Mouse (Mus musculus) C2C12 (cell line): Measurements from ENCODE around the gene Slc25a51. TPM values are rescaled to one million over a fixed set of nuclear protein-coding genes. Genes with fewer than 3 reads are reported as not detected.

Experiments
- H3K27me3 ChIP-seq: one replicate; pipeline ENCODE4 v1.6.1; 2011; ENCODE audit not compliant: control insufficient read depth, insufficient read depth, insufficient read length
- H3K36me3 ChIP-seq: one replicate; pipeline ENCODE4 v1.6.1; 2011; ENCODE audit not compliant: control insufficient read depth, insufficient read depth
- H3K4me3 ChIP-seq: one replicate; pipeline ENCODE4 v1.5.1; 2011; ENCODE audit warnings: mild to moderate bottlenecking, control low read depth; ENCODE audit not compliant: poor library complexity, insufficient read depth, severe bottlenecking
- H3K79me2 ChIP-seq: one replicate; pipeline ENCODE4 v1.6.1; 2011; ENCODE audit not compliant: control insufficient read depth, insufficient read depth
- H3K79me3 ChIP-seq: one replicate; pipeline ENCODE4 v1.6.1; 2011; ENCODE audit warnings: low read depth, control low read depth
- H3ac ChIP-seq: one replicate; pipeline ENCODE3; 2011; ENCODE audit warnings: low read depth; ENCODE audit not compliant: control insufficient read depth, insufficient read length
- CEBPB ChIP-seq: IDR thresholded peaks from one replicate; pipeline ENCODE4 v1.6.1; 2011; ENCODE audit warnings: low read depth, mild to moderate bottlenecking, control low read depth, moderate library complexity
- CTCF ChIP-seq: IDR thresholded peaks from one replicate; pipeline ENCODE4 v1.5.1; 2011; ENCODE audit not compliant: control insufficient read depth, insufficient read depth, insufficient read length
- FOSL1 ChIP-seq: IDR thresholded peaks from one replicate; pipeline ENCODE4 v1.8.0; 2011; ENCODE audit warnings: mild to moderate bottlenecking, low read length; ENCODE audit not compliant: poor library complexity, insufficient read depth, severe bottlenecking
- MAX ChIP-seq: IDR thresholded peaks from one replicate; pipeline ENCODE4 v1.6.1; 2011; ENCODE audit warnings: mild to moderate bottlenecking, control low read depth
- MYOD1 ChIP-seq: IDR thresholded peaks from one replicate; pipeline ENCODE4 v1.6.1; 2011; ENCODE audit warnings: low read depth; ENCODE audit not compliant: control insufficient read depth, insufficient read length
- MYOG ChIP-seq: IDR thresholded peaks from one replicate; pipeline ENCODE4 v1.6.1; 2011; ENCODE audit not compliant: control insufficient read depth, insufficient read length; ENCODE audit errors: extremely low read depth
- USF1 ChIP-seq: IDR thresholded peaks from one replicate; pipeline ENCODE4 v1.6.1; 2011; ENCODE audit warnings: low read depth, mild to moderate bottlenecking, control low read depth, moderate library complexity
- polyA plus RNA-seq: library from polyadenylated mRNA; unstranded; fragments of >200 nt; fragmentation: generic; extraction: Trizol; gene quantifications from one replicate; pipeline ENCODE4 v1.2.1, GENCODE M21; 2012; ENCODE audit warnings: missing spikeins

The Slc25a51 gene
- polyA plus RNA-seq, 1 experiment: 42.4 TPM

GRCm38 (mm10) chr4:45407703-45408334, 747 bp downstream of the Slc25a51 start:
- Histone ChIP-seq H3K79me2 (peaks cover 51% of the 10 kb centered on the region), H3K27me3 (no peaks in the 10 kb centered on the region), H3ac (peak overlapping the region; percentile 65), H3K36me3 (peaks cover 14% of the 10 kb centered on the region), H3K79me3 (peaks cover 20% of the 10 kb centered on the region), H3K4me3 (peak overlapping the region; percentile 72)
- TF ChIP-seq MYOD1 (peak; percentile 16), USF1 (no peak)

- peak overlapping the region; percentile 72 for H3K4me3 ChIP-seq
These were observed 1.4 kb downstream of the Slc25a51 start for GRCm38 (mm10) chr4:45407001-45407702.

GRCm38 (mm10) chr4:45406397-45406796, 2.2 kb downstream of the Slc25a51 start:
- Histone ChIP-seq H3K79me2 (peaks cover 63% of the 10 kb centered on the region), H3K36me3 (peaks cover 18% of the 10 kb centered on the region), H3K79me3 (peaks cover 20% of the 10 kb centered on the region), H3ac (no peak overlapping the region), H3K4me3 (no peak overlapping the region), H3K27me3 (no peaks in the 10 kb centered on the region)
- TF ChIP-seq CEBPB (no peak), USF1 (no peak), MAX (no peak), MYOG (no peak), FOSL1 (no peak), CTCF (no peak), MYOD1 (no peak)

More at GRCm38 (mm10) chr4:45407001-45407702, 1.4 kb downstream of the Slc25a51 start:
- TF ChIP-seq FOSL1: no peak
- TF ChIP-seq MAX: no peak
- TF ChIP-seq CTCF: no peak
- TF ChIP-seq MYOG: no peak
- TF ChIP-seq MYOD1: no peak
- TF ChIP-seq USF1: no peak
- no peak for TF ChIP-seq CEBPB
- Histone ChIP-seq H3K79me2 (peaks cover 57% of the 10 kb centered on the region), H3ac (no peak overlapping the region), H3K36me3 (peaks cover 15% of the 10 kb centered on the region), H3K27me3 (no peaks in the 10 kb centered on the region), H3K79me3 (peaks cover 20% of the 10 kb centered on the region)

GRCm38 (mm10) chr4:45405315-45405714, 3.3 kb downstream of the Slc25a51 start:
- H3ac ChIP-seq: no peak overlapping the region
- peaks cover 20% of the 10 kb centered on the region for H3K79me3 ChIP-seq
- H3K4me3 ChIP-seq: no peak overlapping the region
- TF ChIP-seq MYOD1 (no peak), MAX (no peak), CTCF (no peak), USF1 (no peak), FOSL1 (no peak), CEBPB (no peak), MYOG (no peak)
- H3K27me3 ChIP-seq: no peaks in the 10 kb centered on the region
- peaks cover 18% of the 10 kb centered on the region for H3K36me3 ChIP-seq
- peaks cover 67% of the 10 kb centered on the region for H3K79me2 ChIP-seq

GRCm38 (mm10) chr4:45404086-45404485, 4.5 kb downstream of the Slc25a51 start:
- no peak overlapping the region for H3K4me3 ChIP-seq
- H3K79me2 ChIP-seq: peaks cover 67% of the 10 kb centered on the region
- TF ChIP-seq FOSL1 (no peak), MYOD1 (no peak), CTCF (no peak), MAX (no peak), USF1 (no peak), MYOG (no peak), CEBPB (no peak)
- H3K79me3 ChIP-seq: peaks cover 20% of the 10 kb centered on the region
- no peaks in the 10 kb centered on the region for H3K27me3 ChIP-seq
- H3K36me3 ChIP-seq: peaks cover 24% of the 10 kb centered on the region
- H3ac ChIP-seq: no peak overlapping the region

- H3K79me2 ChIP-seq: peaks cover 67% of the 10 kb centered on the region
- TF ChIP-seq MYOG (no peak), CTCF (no peak), FOSL1 (no peak), USF1 (no peak), MYOD1 (no peak), CEBPB (no peak), MAX (no peak)
- no peak overlapping the region for H3K4me3 ChIP-seq
- H3K36me3 ChIP-seq: peaks cover 27% of the 10 kb centered on the region
- no peaks in the 10 kb centered on the region for H3K27me3 ChIP-seq
- H3ac ChIP-seq: no peak overlapping the region
- peaks cover 20% of the 10 kb centered on the region for H3K79me3 ChIP-seq
These were observed 5.1 kb downstream of the Slc25a51 start for GRCm38 (mm10) chr4:45403499-45403878.
